Mouse (Mus musculus) heart, adult 2 months (tissue): ENCODE measurements around the gene Tmc5. TPM values are rescaled to one million over a fixed set of nuclear protein-coding genes. Genes with fewer than 3 reads are reported as not detected.

Experiments
- DNase-seq, 2 experiments: peaks; one replicate each; pipeline ENCODE4 v3.0.0; 2021
- H3K27ac ChIP-seq: fragments of 200-600 bp; 2 replicates; pipeline ENCODE4 v1.8.1; 2022
- H3K27me3 ChIP-seq: fragments of 200-500 bp; 2 replicates; pipeline ENCODE4 v1.6.1; 2012; ENCODE audit warnings: mild to moderate bottlenecking, low read length, inconsistent platforms, mixed read lengths; ENCODE audit not compliant: control insufficient read depth, insufficient read depth
- H3K36me3 ChIP-seq: fragments of 200-500 bp; 2 replicates; pipeline ENCODE4 v1.6.1; 2012; ENCODE audit warnings: low read length, inconsistent platforms; ENCODE audit not compliant: control insufficient read depth, insufficient read depth
- H3K4me1 ChIP-seq: fragments of 200-500 bp; 2 replicates; pipeline ENCODE4 v1.6.1; 2011; ENCODE audit warnings: low read length; ENCODE audit not compliant: control insufficient read depth, insufficient read depth
- H3K4me3 ChIP-seq: fragments of 200-600 bp; 2 replicates; pipeline ENCODE4 v1.8.1; 2022
- H3K79me2 ChIP-seq: fragments of 200-500 bp; replicated peaks from 2 replicates; pipeline ENCODE4 v1.6.1; 2012; ENCODE audit warnings: mild to moderate bottlenecking, inconsistent platforms, low read length, moderate library complexity, mixed read lengths; ENCODE audit not compliant: control insufficient read depth, insufficient read depth
- H3K9ac ChIP-seq: fragments of 200-500 bp; 2 replicates; pipeline ENCODE4 v1.6.1; 2012; ENCODE audit warnings: low read depth, mild to moderate bottlenecking, control low read depth, inconsistent platforms, low read length, mixed read lengths
- CTCF ChIP-seq: fragments of 200-600 bp; IDR thresholded peaks from 2 replicates; pipeline ENCODE4 v1.8.1; 2022; ENCODE audit warnings: antibody characterized with exemption, mild to moderate bottlenecking, moderate library complexity
- EP300 ChIP-seq: fragments of 200-500 bp; IDR thresholded peaks from 2 replicates; pipeline ENCODE4 v1.6.1; 2011; ENCODE audit warnings: low read depth, low read length, control low read depth; ENCODE audit not compliant: insufficient read depth
- POLR2A ChIP-seq: fragments of 200-500 bp; IDR thresholded peaks from 2 replicates; pipeline ENCODE4 v1.6.1; 2011; ENCODE audit warnings: mild to moderate bottlenecking, low read depth, low read length, control low read depth; ENCODE audit not compliant: insufficient read depth
- WGBS: fragments of 180-500 bp; shearing (Covaris S2); methylation state at CpG from one replicate; pipeline ENCODE4 v1.1.7; 2018; 5-methylcytosine and 5-hydroxymethylcytosine counted together
- intact Hi-C: fragments of 180-260 bp; cut with DNase I; formaldehyde crosslinking; loops from one replicate; pipeline ENCODE4 v1.15.1; 2025
- polyA plus RNA-seq: library from polyadenylated mRNA; depleted of rRNA; stranded (reverse); fragments of >200 nt; gene quantifications from 2 replicates; pipeline ENCODE4 v1.2.3, GENCODE M21; 2012
- total RNA-seq, 2 experiments: library from RNA; stranded (reverse); gene quantifications; 2 replicates each; pipeline ENCODE4 v1.2.3; 2021

Tmc5 gene
- total and polyA plus RNA-seq, 3 experiments = 0.10 to 0.72 (median 0.34) TPM

DNA sequence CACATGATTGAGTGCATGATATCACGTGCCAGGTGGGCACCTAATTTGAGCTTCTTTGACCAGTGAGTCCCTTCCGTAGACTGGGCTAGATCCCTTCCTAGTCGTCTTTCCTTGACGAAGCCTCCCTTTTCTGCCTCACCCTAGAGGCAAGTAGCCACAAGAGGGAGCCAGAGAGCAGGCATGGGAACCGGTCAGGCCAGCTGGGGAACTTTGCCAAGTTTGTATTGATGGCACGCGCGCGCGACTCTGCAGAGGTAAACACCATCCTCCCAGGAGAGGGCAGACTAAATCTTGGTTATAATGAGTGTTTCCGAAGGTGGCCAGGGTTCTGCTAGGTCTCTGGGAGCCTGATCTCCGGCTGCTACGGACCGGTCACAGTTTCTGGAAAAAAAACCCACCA lies 1.9 kb upstream of the Tmc5 start:
- 4% methylated on average over 14 of the region's 14 CpGs for WGBS
- intact Hi-C loops = loop anchor here (1.0 to 5.0 kb wide), 2 partner anchors 93 to 288 kb away; no protein-coding TSS in a partner anchor

GRCm38 (mm10) chr7:118596271-118596670 lies 826 bp upstream of the Tmc5 start:
- intact Hi-C loops = loop anchor here (5.0 kb wide), 1 partner anchor 289 kb away; no protein-coding TSS in a partner anchor
- H3K27me3 ChIP-seq = 0 out of 2 replicates have a peak, but pooled peaks cover 1% of the 10 kb centered on the region
- no peak overlapping the region for H3K4me3 ChIP-seq
- no peak for TF ChIP-seq POLR2A
- TF ChIP-seq EP300 = no peak
- TF ChIP-seq CTCF = no peak
- no peak overlapping the region for H3K9ac ChIP-seq
- 82% methylated on average over 11 of the region's 11 CpGs for WGBS
- H3K79me2 ChIP-seq = no peaks in the 10 kb centered on the region
- no peak for DNase-seq
- H3K27ac ChIP-seq = no peak overlapping the region
- H3K36me3 ChIP-seq = no peaks in the 10 kb centered on the region
- H3K4me1 ChIP-seq = peaks cover 1% of the 10 kb centered on the region

More for the DNA sequence above, 1.9 kb upstream of the Tmc5 start:
- no peak overlapping the region for H3K9ac ChIP-seq
- no peaks in the 10 kb centered on the region for H3K36me3 ChIP-seq
- peak; percentile 88 to 90 for DNase-seq
- H3K27me3 ChIP-seq = 0 out of 2 replicates have a peak, but pooled peaks cover 1% of the 10 kb centered on the region
- no peaks in the 10 kb centered on the region for H3K79me2 ChIP-seq
- H3K27ac ChIP-seq = no peak overlapping the region
- H3K4me1 ChIP-seq = peaks cover 1% of the 10 kb centered on the region
- no peak overlapping the region for H3K4me3 ChIP-seq
- TF ChIP-seq CTCF (peak; percentile 98), POLR2A (no peak), EP300 (peak; percentile 62; the same call in 1 of the 2 replicates)

DNA sequence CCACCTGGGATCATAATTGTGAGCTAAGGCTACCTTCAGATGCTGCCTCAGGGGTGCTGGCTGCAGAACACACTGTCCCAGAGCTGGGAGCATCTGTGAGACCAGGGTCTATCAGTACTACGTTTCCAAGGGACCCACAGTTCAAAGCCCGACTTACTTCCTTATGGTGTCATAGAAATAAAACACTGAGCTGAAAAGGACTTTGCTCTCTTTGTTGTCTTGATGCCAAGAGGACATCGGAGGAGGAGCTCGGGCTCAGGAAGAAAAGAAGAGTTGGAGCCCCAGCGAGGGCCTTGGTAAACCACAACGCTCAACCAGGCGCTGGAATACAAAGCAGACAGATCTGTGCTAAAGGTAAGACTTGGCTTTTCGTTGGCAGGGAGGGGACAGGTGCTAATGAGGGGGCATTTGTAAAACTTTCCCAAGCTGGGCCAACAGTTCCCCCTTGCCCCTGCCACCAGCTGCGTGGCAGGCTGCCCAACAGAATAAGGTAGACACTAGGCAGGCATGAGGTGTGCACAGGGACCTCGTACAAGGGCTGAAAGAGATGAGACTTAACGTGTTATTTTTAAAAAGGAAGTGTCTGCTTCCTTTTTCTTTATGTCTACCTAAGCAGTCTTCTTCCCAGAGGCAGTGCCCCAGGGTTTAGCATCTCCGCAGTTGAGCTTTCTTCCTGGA lies 3.0 kb downstream of the Tmc5 start:
- Histone ChIP-seq H3K27ac (no peak overlapping the region), H3K36me3 (no peaks in the 10 kb centered on the region), H3K79me2 (no peaks in the 10 kb centered on the region), H3K4me3 (no peak overlapping the region), H3K27me3 (0 out of 2 replicates have a peak, but pooled peaks cover 1% of the 10 kb centered on the region), H3K9ac (no peak overlapping the region), H3K4me1 (peaks cover under 1% of the 10 kb centered on the region)
- WGBS = 66% methylated on average over 12 of the region's 12 CpGs
- intact Hi-C loops = loop anchor here (5.0 kb wide), 1 partner anchor 293 kb away; no protein-coding TSS in a partner anchor
- no peak for DNase-seq
- TF ChIP-seq CTCF (no peak), POLR2A (no peak), EP300 (no peak)

DNA sequence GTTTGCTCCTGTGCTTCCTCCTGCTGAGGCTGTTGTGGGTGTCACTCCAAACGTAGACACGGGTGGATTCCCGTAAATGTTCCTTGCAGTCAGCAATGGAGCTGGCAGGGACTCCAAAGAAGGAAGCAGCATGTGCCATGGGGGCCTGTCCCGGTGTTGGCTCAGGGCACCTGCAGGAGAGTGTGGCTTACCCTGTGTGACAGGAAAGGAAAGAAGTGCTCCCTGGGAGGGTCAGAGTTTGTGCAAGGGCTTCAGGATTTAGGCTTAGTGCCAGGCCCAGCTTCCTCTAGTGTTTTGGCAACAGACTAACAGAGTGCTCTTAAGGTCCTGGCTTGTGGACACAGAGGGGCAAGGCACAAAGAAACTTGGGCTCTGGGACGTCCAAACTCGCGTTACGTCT lies 7.7 kb downstream of the Tmc5 start:
- no peak for TF ChIP-seq POLR2A
- no peak for TF ChIP-seq EP300
- TF ChIP-seq CTCF = no peak
- DNase-seq = no peak
- no peak overlapping the region for H3K27ac ChIP-seq
- no peaks in the 10 kb centered on the region; the same call in 1 of the 2 replicates for H3K4me1 ChIP-seq
- H3K79me2 ChIP-seq = no peaks in the 10 kb centered on the region
- H3K36me3 ChIP-seq = no peaks in the 10 kb centered on the region
- no peaks in the 10 kb centered on the region for H3K27me3 ChIP-seq
- H3K4me3 ChIP-seq = no peak overlapping the region
- H3K9ac ChIP-seq = no peak overlapping the region
- intact Hi-C loops = no loop called here
- WGBS = 47% methylated on average over 8 of the region's 8 CpGs

DNA sequence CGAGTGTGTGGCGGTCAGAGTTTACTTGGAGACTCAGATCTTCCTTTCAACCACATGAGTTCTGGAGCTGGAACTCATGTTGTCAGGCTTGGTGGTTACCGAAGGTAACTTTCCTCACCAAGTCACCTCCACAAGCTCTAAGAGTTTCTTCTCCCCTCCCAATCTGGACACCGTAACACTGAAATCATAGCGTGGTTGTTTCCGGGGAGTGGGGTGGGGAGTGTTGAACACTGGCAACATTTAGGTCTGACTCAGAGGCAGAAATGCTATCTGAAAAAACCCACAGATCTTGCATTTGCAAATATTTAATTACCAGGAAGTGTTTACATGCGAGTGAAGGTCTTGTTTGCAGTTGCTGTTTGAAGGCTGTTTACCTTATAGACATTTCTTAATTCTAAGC lies 12.7 kb downstream of the Tmc5 start:
- H3K9ac ChIP-seq = no peak overlapping the region

GRCm38 (mm10) chr7:118610721-118611120 lies 13.6 kb downstream of the Tmc5 start:
- 80% methylated on average over 13 of the region's 13 CpGs for WGBS

More for the DNA sequence above, 12.7 kb downstream of the Tmc5 start:
- Histone ChIP-seq H3K27ac (no peak overlapping the region), H3K27me3 (no peaks in the 10 kb centered on the region), H3K36me3 (no peaks in the 10 kb centered on the region), H3K4me3 (no peak overlapping the region), H3K4me1 (no peaks in the 10 kb centered on the region), H3K79me2 (no peaks in the 10 kb centered on the region)
- no peak for DNase-seq
- intact Hi-C loops = no loop called here
- TF ChIP-seq POLR2A = no peak
- no peak for TF ChIP-seq EP300
- 91% methylated on average over 7 of the region's 7 CpGs for WGBS

More at GRCm38 (mm10) chr7:118610721-118611120, 13.6 kb downstream of the Tmc5 start:
- no peak overlapping the region for H3K9ac ChIP-seq
- no peaks in the 10 kb centered on the region for H3K27me3 ChIP-seq
- no peak overlapping the region for H3K27ac ChIP-seq
- no peaks in the 10 kb centered on the region for H3K4me1 ChIP-seq
- no peak for TF ChIP-seq CTCF
- no peak for TF ChIP-seq EP300
- no peak for TF ChIP-seq POLR2A
- H3K4me3 ChIP-seq = no peak overlapping the region
- no peaks in the 10 kb centered on the region for H3K36me3 ChIP-seq
- no peak for DNase-seq
- no peaks in the 10 kb centered on the region for H3K79me2 ChIP-seq
- intact Hi-C loops = no loop called here
